Mouse (Mus musculus) CH12.LX (cell line): ENCODE measurements around the gene Ssbp4. TPM values are rescaled to one million over a fixed set of nuclear protein-coding genes. Genes with fewer than 3 reads are reported as not detected.
A peak's percentile ranks its signal among the peaks of the same experiment; 100 is the strongest.

Experiments
- DNase-seq: peaks from one replicate; pipeline ENCODE4 v3.0.0-alpha.2; 2013; ENCODE audit errors: extremely low read depth
- H3K27ac ChIP-seq: 2 replicates; pipeline ENCODE4 v1.5.1; 2012; ENCODE audit warnings: low read depth, mild to moderate bottlenecking, control low read depth, moderate library complexity; ENCODE audit not compliant: insufficient read depth
- H3K27me3 ChIP-seq: replicated peaks from 2 replicates; pipeline ENCODE3; 2012; ENCODE audit warnings: inconsistent platforms
- H3K36me3 ChIP-seq, 2 experiments: replicated peaks in 1 of 2; 2 replicates each; pipeline versions ENCODE3 to v1.6.1; 2012; ENCODE audit warnings: inconsistent platforms in 1 of 2, low read length in 1 of 2, mild to moderate bottlenecking in 1 of 2, mixed read lengths in 1 of 2, moderate library complexity in 1 of 2; ENCODE audit not compliant: control insufficient read depth in 1 of 2, insufficient read depth in 1 of 2
- H3K4me1 ChIP-seq, 2 experiments: 2 replicates each; pipeline ENCODE4 v1.6.1; 2012; ENCODE audit warnings: inconsistent platforms in 1 of 2, moderate library complexity in 1 of 2; ENCODE audit not compliant: insufficient read depth in 2 of 2, control insufficient read depth in 1 of 2
- H3K4me2 ChIP-seq: 2 replicates; pipeline ENCODE4 v1.6.1; 2012; ENCODE audit warnings: low read depth, mild to moderate bottlenecking, control low read depth; ENCODE audit not compliant: poor library complexity, insufficient read depth, severe bottlenecking
- H3K4me3 ChIP-seq, 3 experiments: fragments of 150-350 bp in 1 of 3; sonication (generic) in 1 of 3; replicated peaks in 1 of 3; 2 replicates each; pipeline versions ENCODE3 to v1.5.1; 2011 to 2012; ENCODE audit warnings: low read depth in 2 of 3, low read length in 2 of 3, mild to moderate bottlenecking in 2 of 3, moderate library complexity in 2 of 3, control low read depth in 1 of 3, improper control_type of control experiment in 1 of 3, inconsistent platforms in 1 of 3, mixed read lengths in 1 of 3; ENCODE audit not compliant: poor library complexity in 1 of 3
- H3K79me2 ChIP-seq: replicated peaks from 2 replicates; pipeline ENCODE4 v1.6.1; 2012; ENCODE audit warnings: mild to moderate bottlenecking, moderate library complexity; ENCODE audit not compliant: control insufficient read depth, poor library complexity, insufficient read depth, severe bottlenecking; ENCODE audit errors: extremely low read depth
- H3K9ac ChIP-seq: 2 replicates; pipeline ENCODE4 v1.6.1; 2012; ENCODE audit warnings: low read depth, mild to moderate bottlenecking, control low read depth, moderate library complexity; ENCODE audit not compliant: insufficient read depth
- H3K9me3 ChIP-seq: replicated peaks from 2 replicates; pipeline ENCODE3; 2012; ENCODE audit warnings: low read length, inconsistent platforms, mixed read lengths
- CHD1 ChIP-seq: IDR thresholded peaks from 2 replicates; pipeline ENCODE4 v1.6.1; 2012; ENCODE audit warnings: low read depth, low read length, improper control_type of control experiment, inconsistent platforms
- CHD2 ChIP-seq: IDR thresholded peaks from 2 replicates; pipeline ENCODE4 v1.6.1; 2011; ENCODE audit warnings: low read length, improper control_type of control experiment
- CTCF ChIP-seq, 2 experiments: IDR thresholded peaks in 1 of 2; conservative IDR thresholded peaks in 1 of 2; 2 replicates each; pipeline ENCODE4 v1.5.1; 2011 to 2012; ENCODE audit warnings: low read depth in 2 of 2, low read length in 2 of 2, improper control_type of control experiment in 1 of 2, inconsistent platforms in 1 of 2, mild to moderate bottlenecking in 1 of 2, moderate library complexity in 1 of 2
- ELF1 ChIP-seq: IDR thresholded peaks from 2 replicates; pipeline ENCODE4 v1.6.1; 2014; ENCODE audit warnings: low read depth, mild to moderate bottlenecking, inconsistent platforms, low read length, improper control_type of control experiment
- EP300 ChIP-seq: IDR thresholded peaks from 2 replicates; pipeline ENCODE4 v1.6.1; 2011; ENCODE audit warnings: low read length, improper control_type of control experiment
- IRF4 ChIP-seq: IDR thresholded peaks from 2 replicates; pipeline ENCODE4 v1.6.1; 2014; ENCODE audit warnings: low read depth, mild to moderate bottlenecking, inconsistent platforms, low read length, improper control_type of control experiment
- JUN ChIP-seq: IDR thresholded peaks from 2 replicates; pipeline ENCODE4 v1.6.1; 2011; ENCODE audit warnings: low read depth, mild to moderate bottlenecking, low read length, improper control_type of control experiment, moderate library complexity; ENCODE audit not compliant: insufficient read depth
- KAT2A ChIP-seq: IDR thresholded peaks from 2 replicates; pipeline ENCODE4 v1.6.1; 2012; ENCODE audit warnings: low read length, improper control_type of control experiment, inconsistent platforms; ENCODE audit not compliant: insufficient replicate concordance
- MAZ ChIP-seq: IDR thresholded peaks from 2 replicates; pipeline ENCODE4 v1.6.1; 2012; ENCODE audit warnings: low read depth, mild to moderate bottlenecking, inconsistent platforms, low read length, improper control_type of control experiment, moderate library complexity
- MEF2A ChIP-seq: IDR thresholded peaks from 2 replicates; pipeline ENCODE4 v1.6.1; 2014; ENCODE audit warnings: low read depth, mild to moderate bottlenecking, inconsistent platforms, low read length, improper control_type of control experiment, borderline replicate concordance
- MXI1 ChIP-seq: IDR thresholded peaks from 2 replicates; pipeline ENCODE4 v1.6.1; 2011; ENCODE audit warnings: mild to moderate bottlenecking, low read depth, low read length, improper control_type of control experiment
- NRF1 ChIP-seq: IDR thresholded peaks from 2 replicates; pipeline ENCODE4 v1.6.1; 2014; ENCODE audit warnings: low read depth, mild to moderate bottlenecking, inconsistent platforms, low read length, improper control_type of control experiment, moderate library complexity
- PAX5 ChIP-seq: IDR thresholded peaks from 2 replicates; pipeline ENCODE4 v1.6.1; 2012; ENCODE audit warnings: low read length, inconsistent platforms, mixed read lengths
- POLR2A ChIP-seq: IDR thresholded peaks from 2 replicates; pipeline ENCODE4 v1.6.1; 2011; ENCODE audit warnings: low read depth, mild to moderate bottlenecking, improper control_type of control experiment, low read length
- POLR2AphosphoS2 ChIP-seq: IDR thresholded peaks from 2 replicates; pipeline ENCODE4 v1.6.1; 2011; ENCODE audit warnings: low read depth, low read length, improper control_type of control experiment
- RAD21 ChIP-seq: IDR thresholded peaks from 2 replicates; pipeline ENCODE4 v1.6.1; 2011; ENCODE audit warnings: low read depth, mild to moderate bottlenecking, low read length, improper control_type of control experiment, moderate library complexity
- SIN3A ChIP-seq: IDR thresholded peaks from 2 replicates; pipeline ENCODE4 v1.6.1; 2012; ENCODE audit warnings: low read length, improper control_type of control experiment, inconsistent platforms
- TBP ChIP-seq: conservative IDR thresholded peaks from 2 replicates; pipeline ENCODE4 v1.6.1; 2011; ENCODE audit warnings: low read depth, low read length, improper control_type of control experiment
- TCF12 ChIP-seq: IDR thresholded peaks from 2 replicates; pipeline ENCODE4 v1.6.1; 2014; ENCODE audit warnings: low read depth, mild to moderate bottlenecking, inconsistent platforms, low read length, improper control_type of control experiment
- UBTF ChIP-seq: IDR thresholded peaks from 2 replicates; pipeline ENCODE4 v1.6.1; 2012; ENCODE audit warnings: low read depth, mild to moderate bottlenecking, inconsistent platforms, low read length, improper control_type of control experiment, moderate library complexity
- USF1 ChIP-seq: IDR thresholded peaks from 2 replicates; pipeline ENCODE4 v1.6.1; 2014; ENCODE audit warnings: low read depth, mild to moderate bottlenecking, inconsistent platforms, low read length, improper control_type of control experiment
- USF2 ChIP-seq: conservative IDR thresholded peaks from 2 replicates; pipeline ENCODE4 v1.6.1; 2011; ENCODE audit warnings: low read depth, low read length, improper control_type of control experiment
- ZKSCAN1 ChIP-seq: IDR thresholded peaks from 2 replicates; pipeline ENCODE4 v1.6.1; 2012; ENCODE audit warnings: low read depth, inconsistent platforms, low read length, improper control_type of control experiment, borderline replicate concordance
- ZMIZ1 ChIP-seq: IDR thresholded peaks from 2 replicates; pipeline ENCODE4 v1.6.1; 2012; ENCODE audit warnings: low read depth, mild to moderate bottlenecking, inconsistent platforms, low read length, improper control_type of control experiment
- ZNF384 ChIP-seq: IDR thresholded peaks from 2 replicates; pipeline ENCODE4 v1.6.1; 2012; ENCODE audit warnings: low read depth, low read length, improper control_type of control experiment, inconsistent platforms
- dilution Hi-C: fragments of 300-500 bp; cut with MboI; formaldehyde crosslinking; loops from 2 replicates; pipeline ENCODE4 v1.14.3; 2020; ENCODE audit warnings: low sequenced_read_pairs; ENCODE audit not compliant: extremely low pct_unique_long_range_greater_than_20kb, extremely low pct_ligation_motif_present
- in situ Hi-C: fragments of 300-500 bp; cut with MboI; formaldehyde crosslinking; loops from 3 replicates; pipeline ENCODE4 v1.14.3; 2019; ENCODE audit warnings: low sequenced_read_pairs, low pct_ligation_motif_present, low pct_unique_long_range_greater_than_20kb, mixed read lengths
- polyA plus RNA-seq: library from polyadenylated mRNA; unstranded; fragments of >175 nt; gene quantifications from 2 replicates; pipeline ENCODE4 v1.2.1, GENCODE M21; 2012; ENCODE audit warnings: low read depth; ENCODE audit not compliant: insufficient read length
- total RNA-seq, 2 experiments: library from RNA; depleted of rRNA; stranded (reverse); fragments of 300-350 nt in 1 of 2; fragments of >200 nt in 1 of 2; gene quantifications; 2 replicates each; pipeline ENCODE4 v1.2.3; 2012 to 2014

Ssbp4 gene
- total and polyA plus RNA-seq, 3 experiments, result 41.3 to 128 (median 77.3) TPM

DNA sequence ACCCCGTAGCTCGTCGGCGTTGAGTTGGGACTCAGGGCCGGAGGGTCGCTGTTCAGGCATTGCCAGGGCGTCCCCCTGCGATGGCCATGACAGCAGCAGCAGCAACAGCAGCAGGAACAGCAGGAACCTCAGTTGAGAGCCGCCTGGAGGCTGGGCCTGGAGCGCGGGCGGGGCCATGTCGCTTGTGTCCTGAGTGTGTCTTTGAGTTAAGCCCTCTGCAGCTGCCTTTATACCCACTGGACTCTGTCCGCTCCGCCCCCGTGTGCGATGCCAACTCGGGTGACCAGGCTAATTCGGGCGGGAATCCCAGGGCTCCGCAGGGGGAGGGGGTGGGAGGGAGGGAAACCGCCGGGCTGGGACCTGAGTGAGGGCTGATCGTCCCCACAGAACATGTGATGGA, 22.8 kb upstream of the Ssbp4 start (continued):
- TF ChIP-seq ZNF384 (no peak), USF2 (no peak)

DNA sequence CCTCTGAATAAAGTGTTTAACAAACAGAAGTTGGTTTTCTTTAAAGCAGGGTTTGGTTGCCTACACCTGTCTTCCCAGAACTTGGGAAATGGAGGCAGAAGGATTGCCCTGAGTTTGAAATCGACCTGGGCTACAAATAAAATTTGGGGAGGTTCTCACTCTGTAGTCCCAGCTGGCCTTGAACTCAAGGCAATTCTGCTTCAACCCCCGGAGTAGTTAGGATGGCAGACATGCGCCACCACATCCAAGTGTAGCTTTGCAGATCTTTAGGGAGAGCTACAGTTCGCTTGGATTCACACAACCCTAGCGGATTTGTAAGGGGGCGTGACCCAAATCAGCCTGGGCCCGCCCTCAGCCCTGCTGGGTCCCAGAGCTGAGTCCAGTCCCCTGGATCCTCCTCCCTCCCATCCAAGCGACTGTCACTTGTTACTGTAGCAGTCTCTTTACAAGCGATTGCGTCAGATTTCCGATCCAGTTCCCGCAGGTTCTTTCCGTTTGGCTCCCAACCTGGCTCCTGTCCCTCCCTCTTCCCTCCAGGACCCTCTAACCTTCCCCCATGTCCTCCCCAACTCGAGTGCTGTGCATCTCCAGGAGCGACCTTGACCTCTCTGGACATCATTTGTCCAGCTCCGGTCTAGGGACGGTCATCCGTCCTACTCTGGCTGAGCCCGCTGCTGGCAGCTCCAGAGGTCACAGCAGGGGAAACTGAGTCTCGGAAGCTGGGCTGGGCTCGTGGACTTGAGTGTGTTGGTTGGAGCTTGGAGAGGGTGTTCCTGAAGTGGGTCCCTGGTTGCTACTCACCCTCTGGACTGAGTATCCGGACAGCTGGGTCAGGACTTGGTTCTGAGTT, 22.1 kb upstream of the Ssbp4 start:
- no peaks in the 10 kb centered on the region for H3K79me2 ChIP-seq
- H3K27me3 ChIP-seq, result no peaks in the 10 kb centered on the region
- no peak overlapping the region for H3K9ac ChIP-seq
- no peak for DNase-seq
- no peak overlapping the region for H3K4me3 ChIP-seq
- H3K27ac ChIP-seq, result no peak overlapping the region
- no peaks in the 10 kb centered on the region for H3K36me3 ChIP-seq
- H3K9me3 ChIP-seq, result peaks cover 2% of the 10 kb centered on the region
- dilution Hi-C loops (no loop called here), in situ Hi-C loops (no loop called here)
- H3K4me1 ChIP-seq, result peaks cover 24 to 67% of the 10 kb centered on the region in 2 experiments
- H3K4me2 ChIP-seq, result no peak overlapping the region
- TF ChIP-seq ZNF384, result no peak
- TF ChIP-seq MAZ, result 0 out of 2 replicates have a peak, but pooled peaks have one; percentile 2

DNA sequence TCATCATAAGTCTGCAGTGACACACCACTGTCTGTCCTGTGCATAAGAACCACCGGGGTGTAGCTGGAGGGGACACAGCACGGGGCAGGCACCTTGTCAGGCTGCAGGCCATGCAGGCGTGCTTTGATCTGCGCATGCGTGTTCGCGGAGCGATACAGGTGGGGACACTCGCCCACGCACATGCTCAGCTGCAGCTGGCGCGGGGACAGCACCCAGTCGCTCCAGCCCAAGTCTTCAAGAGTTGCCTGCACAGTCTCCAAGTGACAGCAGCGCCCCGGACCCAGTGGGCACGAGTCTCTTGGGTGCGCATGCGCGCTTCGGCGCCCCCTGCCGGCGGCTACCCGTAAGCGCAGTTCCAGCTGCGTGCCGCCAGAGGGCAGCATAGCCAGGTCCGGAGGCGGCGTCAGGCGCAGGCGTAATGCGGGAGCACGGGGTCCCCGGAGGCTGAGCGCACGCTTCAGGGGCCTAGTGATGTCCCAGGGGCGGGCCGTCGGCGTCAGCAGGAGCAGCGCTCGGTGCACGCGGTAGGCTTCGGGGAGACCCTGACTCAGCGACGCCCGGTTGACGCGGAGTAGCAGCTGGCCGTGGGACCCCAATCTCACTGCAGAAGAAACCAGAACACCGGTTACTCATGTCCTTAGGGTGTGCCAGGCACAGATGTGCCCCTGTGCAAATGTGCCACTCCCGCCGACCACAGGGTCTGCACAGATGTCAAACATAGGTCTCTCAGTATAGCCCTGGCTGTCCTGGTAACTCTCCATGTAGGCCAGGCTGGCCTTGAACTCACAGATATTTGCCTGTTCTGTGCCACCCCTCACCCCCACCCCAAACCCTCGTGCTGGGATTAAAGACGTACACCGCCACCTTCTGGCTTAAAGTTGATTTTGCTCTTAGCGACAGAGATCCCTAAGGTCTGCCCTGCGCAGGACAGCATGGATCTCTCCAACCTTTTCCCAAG, 21.2 kb upstream of the Ssbp4 start:
- peak; percentile 93 for DNase-seq
- Histone ChIP-seq H3K9ac (no peak overlapping the region; the same call in 1 of the 2 replicates), H3K4me3 (peak overlapping the region; percentile 10 to 44 (median 32)), H3K36me3 (no peaks in the 10 kb centered on the region), H3K79me2 (no peaks in the 10 kb centered on the region), H3K27ac (peak overlapping the region; percentile 64), H3K4me2 (peak overlapping the region; percentile 17), H3K9me3 (peaks cover 6% of the 10 kb centered on the region), H3K27me3 (no peaks in the 10 kb centered on the region), H3K4me1 (peaks cover 19 to 59% of the 10 kb centered on the region in 2 experiments)
- in situ Hi-C loops, result no loop called here
- dilution Hi-C loops, result no loop called here
- TF ChIP-seq MXI1 (peak; percentile 76), MEF2A (peak; percentile 84), ZNF384 (no peak), ELF1 (peak; percentile 65), EP300 (peak; percentile 24; the same call in 1 of the 2 replicates), TCF12 (peak; percentile 86), CTCF (conservative IDR thresholded peaks at IDR 0.05 in 1 of 2, IDR thresholded peaks at IDR 0.05 in 1 of 2; ENCODE audit: low read depth in 2 of 2, low read length in 2 of 2) (peak; percentile 90 to 100), PAX5 (no peak), UBTF (no peak), SIN3A (peak; percentile 90), NRF1 (peak; percentile 94), RAD21 (peak; percentile 57), USF2 (no peak; the same call in 1 of the 2 replicates), ZMIZ1 (0 out of 2 replicates have a peak, but pooled peaks have one; percentile 36), CHD1 (no peak), KAT2A (peak; percentile 55; the same call in 1 of the 2 replicates), USF1 (no peak), MAZ (peak; percentile 77), CHD2 (no peak; the same call in 1 of the 2 replicates), POLR2A (no peak; the same call in 1 of the 2 replicates), POLR2AphosphoS2 (no peak), IRF4 (peak; percentile 72; the same call in 1 of the 2 replicates), JUN (no peak), TBP (no peak), ZKSCAN1 (no peak)
